In genomic region chr15:77214410-77215107, GRCm38 (mm10) we compare ENCODE assay signal across 9 mouse cellular contexts.
DNase-seq lines count a peak whose midpoint lies in the region; TF ChIP-seq lines count a peak whose summit lies in the region.
"Had no signal": no experiment of that assay in that cellular context is flagged by ENCODE, and none has a peak within 500 bp of the region (broad histone marks: within the 10 kb centered on the region; RNA-seq: fewer than 3 reads in every experiment).

No protein-coding gene starts in this region.

- no peak overlapping the region for H3K4me3 ChIP-seq in layer of hippocampus, adult 2 months
- H3K4me3 ChIP-seq in cerebellum, adult 2 months (replicated peaks; ENCODE audit: insufficient read depth, low read depth, low read length) = no peak overlapping the region

- H3K27ac ChIP-seq in layer of hippocampus, adult 2 months = peak overlapping the region; percentile 36; the same call in 1 of the 2 replicates
- H3K27ac ChIP-seq in cerebellum, adult 2 months (ENCODE audit: insufficient read depth, low read length) = no peak overlapping the region

- H3K27me3 ChIP-seq in cerebellum, adult 2 months (ENCODE audit: control insufficient read depth, insufficient read depth, low read length) = no peaks in the 10 kb centered on the region

- TF ChIP-seq POLR2A in cerebellum, adult 2 months (IDR thresholded peaks at IDR 0.05; ENCODE audit: borderline replicate concordance, insufficient read depth, low read length) = no peak

- 76% methylated on average over 8 of the region's 8 CpGs for WGBS in cerebellum, adult 2 months

- DNase-seq in layer of hippocampus, adult 2 months (ENCODE audit: low spot score in 2 of 2) = no peak
- DNase-seq in layer of hippocampus, adult 9-10 months (ENCODE audit: low spot score) = no peak
- DNase-seq in adipocyte (ENCODE audit: low spot score) = peak; percentile 50
- peak; percentile 43 to 67 for DNase-seq in gastrocnemius, postnatal 4 days (ENCODE audit: low spot score in 2 of 2)
- DNase-seq in mesoderm, embryonic 11.5 days (ENCODE audit: low read depth, low spot score) = peak; percentile 89
- no peak for DNase-seq in cerebellum, adult 2 months
- no peak for DNase-seq in layer of hippocampus, postnatal 14 days (ENCODE audit: low spot score in 2 of 2)
- no peak for DNase-seq in layer of hippocampus, postnatal 36 days
- DNase-seq: adrenal gland, postnatal 10 days had no signal

- TF ChIP-seq CTCF in layer of hippocampus, adult 2 months (conservative IDR thresholded peaks at IDR 0.05) = no peak
- TF ChIP-seq CTCF in cerebellum, adult 2 months (IDR thresholded peaks at IDR 0.05; ENCODE audit: borderline replicate concordance, insufficient read depth, low read depth, low read length) = no peak

- peaks cover 20% of the 10 kb centered on the region for H3K4me1 ChIP-seq in cerebellum, adult 2 months (ENCODE audit: control insufficient read depth, insufficient read depth, low read length)

Comparison
In these comparisons a context has a peak if more than half of its experiments do, and no peak if none do; other contexts are left out.
1. DNase-seq: peak in adipocyte (single experiment), gastrocnemius, postnatal 4 days (2 of 2) and mesoderm, embryonic 11.5 days (single experiment); none in layer of hippocampus, adult 2 months (0 of 2), layer of hippocampus, adult 9-10 months (single experiment), cerebellum, adult 2 months (0 of 2), layer of hippocampus, postnatal 14 days (0 of 2) and layer of hippocampus, postnatal 36 days (0 of 2).